Mouse (Mus musculus): ENCODE results near the gene 1110051M20Rik.

DNA sequence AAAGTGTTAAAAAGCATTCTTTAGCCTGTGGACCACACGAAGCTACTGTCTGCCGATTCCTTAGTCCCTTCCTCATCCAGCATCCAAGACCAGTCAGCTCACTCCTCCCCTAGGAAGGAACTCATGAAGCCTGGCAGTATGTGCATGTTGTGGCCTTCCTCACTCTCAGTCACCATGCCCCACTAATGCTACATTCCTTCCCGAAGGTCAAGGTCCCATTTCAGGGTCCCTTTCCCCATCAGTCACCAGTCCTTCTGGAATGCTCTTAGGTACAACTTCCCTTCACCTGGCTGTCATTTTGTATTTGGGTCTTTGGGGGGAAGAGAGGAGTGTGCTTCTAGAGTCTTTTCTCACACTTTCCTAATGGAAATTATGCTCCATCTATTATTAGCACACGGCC lies 192.5 kb downstream of the 1110051M20Rik start:
- TF ChIP-seq CTCF (conservative IDR thresholded peaks at IDR 0.05 in 1 of 2, IDR thresholded peaks at IDR 0.05 in 1 of 2; ENCODE audit: low read depth in 2 of 2, low read length in 2 of 2) (no peak), ETS1 (conservative IDR thresholded peaks at IDR 0.05; ENCODE audit: low read depth, low read length) (no peak), NRF1 (IDR thresholded peaks at IDR 0.05; ENCODE audit: low read depth, low read length) (no peak), KAT2A (IDR thresholded peaks at IDR 0.05; ENCODE audit: insufficient replicate concordance, low read length) (no peak), ZC3H11A (IDR thresholded peaks at IDR 0.05; ENCODE audit: low read depth, low read length) (no peak), CHD1 (IDR thresholded peaks at IDR 0.05; ENCODE audit: low read depth, low read length) (no peak), UBTF (IDR thresholded peaks at IDR 0.05; ENCODE audit: low read depth, low read length) (no peak), RAD21 (IDR thresholded peaks at IDR 0.05; ENCODE audit: low read depth, low read length) (no peak), NELFE (IDR thresholded peaks at IDR 0.05; ENCODE audit: low read depth, low read length) (no peak)
